Mouse (Mus musculus): ENCODE measurements around the gene Mfsd7a. TPM values are rescaled to one million over a fixed set of nuclear protein-coding genes. Genes with fewer than 3 reads are reported as not detected.
"Not testable (repeated sequence)": the region's sequence is repeated elsewhere in the genome, so short reads cannot be mapped to it uniquely, and the experiment has no call there.

Gene Mfsd7a
- 0.38 and 0.55 TPM in 2 replicates for polyA plus RNA-seq (2015; fragmentation: Nextera tagmentation; extraction: Ambion mirVana)

DNA sequence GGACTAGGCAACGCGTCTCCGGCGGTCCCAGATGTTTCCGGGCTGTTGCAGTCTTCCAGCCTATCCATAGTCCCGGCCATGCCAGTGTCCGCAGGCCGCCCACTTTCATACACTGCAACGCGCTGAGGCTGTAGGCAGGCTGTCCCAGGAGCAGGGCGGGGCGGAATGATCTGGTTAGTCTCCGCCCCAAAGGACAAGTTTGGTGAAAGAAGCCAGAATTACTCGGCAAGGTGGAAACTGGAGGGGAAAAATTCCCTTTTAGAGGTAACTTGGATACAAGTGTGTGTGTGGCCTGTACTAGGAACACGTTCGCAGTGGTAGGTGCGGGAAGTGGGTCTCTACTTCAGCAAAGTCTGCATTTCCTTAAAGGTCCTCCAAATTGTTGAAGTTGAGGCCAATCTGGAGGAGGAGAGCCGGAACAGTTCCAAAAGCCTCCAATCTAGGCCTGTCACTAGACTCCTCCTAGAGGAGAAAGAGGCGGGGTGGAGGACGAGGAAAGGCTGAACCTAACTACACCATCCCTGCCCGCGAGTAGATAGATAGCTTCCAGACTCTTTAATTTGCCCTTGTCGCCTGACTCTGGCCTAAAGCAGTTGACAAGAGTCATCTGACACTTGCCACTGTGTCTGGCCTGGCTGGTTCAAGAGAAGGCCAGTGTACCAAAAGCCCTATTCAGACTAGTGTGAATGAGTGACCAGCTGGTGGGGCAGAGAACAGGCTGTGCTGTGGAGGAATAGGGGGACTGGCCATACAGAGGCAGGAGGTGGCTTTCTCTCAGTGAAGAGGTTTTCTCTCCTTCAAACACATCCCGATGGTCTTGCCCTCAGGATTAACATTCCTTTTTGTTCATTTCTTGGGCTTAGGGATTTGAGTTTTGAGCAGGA, at the start of gene Mfsd7a:
Gene Mfsd7a (minus strand): TSS at position 107 of the 884 bp plus-strand sequence.
- Histone ChIP-seq H3K9ac (ENCODE audit: low read depth, low read length) (peak within 1 kb of the TSS; percentile 62), H3K9me3 (ENCODE audit: control insufficient read depth, low read length) (no peaks in the 10 kb centered on the region), H3K4me3 (ENCODE audit: low read length) (peak within 1 kb of the TSS; percentile 46), H3K4me2 (ENCODE audit: low read depth, low read length) (peak within 1 kb of the TSS; percentile 68), H3K36me3 (ENCODE audit: control insufficient read depth, insufficient read depth, low read length) (no peaks in the 10 kb centered on the region), H3K4me1 (ENCODE audit: control insufficient read depth, insufficient read depth, low read length) (peaks cover 12% of the 10 kb centered on the region), H3K27ac (ENCODE audit: low read length) (peak within 1 kb of the TSS; percentile 63; the same call in 1 of the 2 replicates), H3K27me3 (replicated peaks; ENCODE audit: control insufficient read depth, insufficient read depth, low read length) (no peaks in the 10 kb centered on the region)
- 12% methylated on average over 24 of the region's 24 CpGs for WGBS
- ATAC-seq, result peak; percentile 92

GRCm38 (mm10) chr5:108486148-108486547, 37.5 kb upstream of the Mfsd7a start:
- H3K27ac ChIP-seq (ENCODE audit: low read length); H3K9ac ChIP-seq (ENCODE audit: low read depth, low read length); H3K9me3 ChIP-seq (ENCODE audit: control insufficient read depth, low read length); ATAC-seq; H3K27me3 ChIP-seq (replicated peaks; ENCODE audit: control insufficient read depth, insufficient read depth, low read length); H3K4me1 ChIP-seq (ENCODE audit: control insufficient read depth, insufficient read depth, low read length); H3K4me2 ChIP-seq (ENCODE audit: low read depth, low read length); H3K4me3 ChIP-seq (ENCODE audit: low read length): not testable (repeated sequence)
- H3K36me3 ChIP-seq (ENCODE audit: control insufficient read depth, insufficient read depth, low read length), result peaks cover 17% of the 10 kb centered on the region
- 99% methylated on average over 3 of the region's 5 CpGs for WGBS

GRCm38 (mm10) chr5:108485239-108485638, 36.5 kb upstream of the Mfsd7a start:
- no peak for ATAC-seq
- H3K27ac ChIP-seq (ENCODE audit: low read length), result no peak overlapping the region
- H3K27me3 ChIP-seq (replicated peaks; ENCODE audit: control insufficient read depth, insufficient read depth, low read length), result no peaks in the 10 kb centered on the region
- H3K4me2 ChIP-seq (ENCODE audit: low read depth, low read length), result no peak overlapping the region
- H3K4me3 ChIP-seq (ENCODE audit: low read length), result no peak overlapping the region
- H3K9me3 ChIP-seq (ENCODE audit: control insufficient read depth, low read length), result no peaks in the 10 kb centered on the region
- no peak overlapping the region for H3K9ac ChIP-seq (ENCODE audit: low read depth, low read length)
- WGBS, result 93% methylated on average over 2 of the region's 2 CpGs
- H3K4me1 ChIP-seq (ENCODE audit: control insufficient read depth, insufficient read depth, low read length), result no peaks in the 10 kb centered on the region
- peaks cover 10% of the 10 kb centered on the region for H3K36me3 ChIP-seq (ENCODE audit: control insufficient read depth, insufficient read depth, low read length)

GRCm38 (mm10) chr5:108483006-108483405, 34.3 kb upstream of the Mfsd7a start:
- Histone ChIP-seq H3K27me3 (replicated peaks; ENCODE audit: control insufficient read depth, insufficient read depth, low read length) (no peaks in the 10 kb centered on the region), H3K36me3 (ENCODE audit: control insufficient read depth, insufficient read depth, low read length) (peaks cover 2% of the 10 kb centered on the region; the same call in 1 of the 2 replicates), H3K9me3 (ENCODE audit: control insufficient read depth, low read length) (no peaks in the 10 kb centered on the region), H3K9ac (ENCODE audit: low read depth, low read length) (no peak overlapping the region), H3K4me3 (ENCODE audit: low read length) (no peak overlapping the region), H3K4me2 (ENCODE audit: low read depth, low read length) (no peak overlapping the region), H3K4me1 (ENCODE audit: control insufficient read depth, insufficient read depth, low read length) (no peaks in the 10 kb centered on the region), H3K27ac (ENCODE audit: low read length) (no peak overlapping the region)
- ATAC-seq, result no peak
- WGBS, result 87% methylated on average over 6 of the region's 6 CpGs

- H3K27ac ChIP-seq (ENCODE audit: low read length), result no peak overlapping the region
- H3K4me1 ChIP-seq (ENCODE audit: control insufficient read depth, insufficient read depth, low read length), result no peaks in the 10 kb centered on the region
- peaks cover 34% of the 10 kb centered on the region for H3K36me3 ChIP-seq (ENCODE audit: control insufficient read depth, insufficient read depth, low read length)
- no peak overlapping the region for H3K9ac ChIP-seq (ENCODE audit: low read depth, low read length)
- no peak overlapping the region for H3K4me3 ChIP-seq (ENCODE audit: low read length)
- H3K9me3 ChIP-seq (ENCODE audit: control insufficient read depth, low read length), result no peaks in the 10 kb centered on the region
- no peak for ATAC-seq
- 93% methylated on average over 3 of the region's 3 CpGs for WGBS
- H3K4me2 ChIP-seq (ENCODE audit: low read depth, low read length), result no peak overlapping the region
- no peaks in the 10 kb centered on the region for H3K27me3 ChIP-seq (replicated peaks; ENCODE audit: control insufficient read depth, insufficient read depth, low read length)
Observed at GRCm38 (mm10) chr5:108475977-108476376, 27.3 kb upstream of the Mfsd7a start.

DNA sequence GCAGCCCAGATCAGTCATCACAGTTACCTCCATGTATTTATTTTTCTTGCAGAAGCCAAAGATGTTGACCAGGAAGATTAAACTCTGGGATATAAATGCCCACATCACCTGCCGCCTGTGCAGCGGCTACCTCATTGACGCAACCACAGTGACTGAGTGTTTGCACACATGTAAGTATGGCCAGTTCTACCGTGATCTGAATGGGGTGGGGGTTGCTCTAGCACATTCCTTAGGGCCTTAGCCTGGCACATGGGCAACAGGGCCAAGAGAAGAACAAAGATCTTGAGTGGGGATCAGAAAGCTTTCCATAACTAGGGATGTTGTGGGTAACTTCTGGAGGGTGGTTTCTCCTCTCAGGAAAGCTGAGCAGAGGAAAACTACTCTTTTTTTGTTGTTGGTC, 25.0 kb upstream of the Mfsd7a start:
- no peak overlapping the region for H3K27ac ChIP-seq (ENCODE audit: low read length)
- no peak overlapping the region for H3K4me3 ChIP-seq (ENCODE audit: low read length)
- WGBS, result 90% methylated on average over 4 of the region's 4 CpGs
- no peak for ATAC-seq
- peaks cover 34% of the 10 kb centered on the region for H3K36me3 ChIP-seq (ENCODE audit: control insufficient read depth, insufficient read depth, low read length)
- no peaks in the 10 kb centered on the region for H3K9me3 ChIP-seq (ENCODE audit: control insufficient read depth, low read length)
- no peak overlapping the region for H3K4me2 ChIP-seq (ENCODE audit: low read depth, low read length)
- no peaks in the 10 kb centered on the region for H3K4me1 ChIP-seq (ENCODE audit: control insufficient read depth, insufficient read depth, low read length)
- no peak overlapping the region for H3K9ac ChIP-seq (ENCODE audit: low read depth, low read length)
- H3K27me3 ChIP-seq (replicated peaks; ENCODE audit: control insufficient read depth, insufficient read depth, low read length), result no peaks in the 10 kb centered on the region

DNA sequence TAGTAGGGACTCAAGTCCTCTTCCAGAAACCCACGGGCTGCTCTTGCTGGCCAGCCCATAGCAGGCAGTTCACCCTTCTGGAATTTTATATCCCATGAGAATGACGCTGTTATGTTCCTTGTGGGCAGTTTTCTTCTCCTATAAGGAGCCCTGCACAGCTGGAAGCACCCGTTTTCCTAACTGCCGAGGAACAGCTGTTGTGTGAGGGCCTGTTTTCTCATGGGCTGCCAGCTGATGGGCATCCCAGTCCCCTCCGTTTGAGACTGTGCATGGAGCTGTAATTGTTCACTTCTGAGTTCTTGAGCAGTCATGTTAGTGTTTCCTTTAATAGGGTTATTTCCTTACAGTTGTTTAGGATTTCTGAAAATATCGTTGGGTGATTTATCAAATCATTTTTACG, 20.9 kb upstream of the Mfsd7a start:
- Histone ChIP-seq H3K9me3 (ENCODE audit: control insufficient read depth, low read length) (no peaks in the 10 kb centered on the region), H3K4me2 (ENCODE audit: low read depth, low read length) (no peak overlapping the region), H3K9ac (ENCODE audit: low read depth, low read length) (no peak overlapping the region), H3K4me3 (ENCODE audit: low read length) (no peak overlapping the region), H3K27ac (ENCODE audit: low read length) (no peak overlapping the region), H3K4me1 (ENCODE audit: control insufficient read depth, insufficient read depth, low read length) (no peaks in the 10 kb centered on the region), H3K27me3 (replicated peaks; ENCODE audit: control insufficient read depth, insufficient read depth, low read length) (no peaks in the 10 kb centered on the region), H3K36me3 (ENCODE audit: control insufficient read depth, insufficient read depth, low read length) (peaks cover 15% of the 10 kb centered on the region)
- no peak for ATAC-seq
- 69% methylated on average over 7 of the region's 7 CpGs for WGBS

DNA sequence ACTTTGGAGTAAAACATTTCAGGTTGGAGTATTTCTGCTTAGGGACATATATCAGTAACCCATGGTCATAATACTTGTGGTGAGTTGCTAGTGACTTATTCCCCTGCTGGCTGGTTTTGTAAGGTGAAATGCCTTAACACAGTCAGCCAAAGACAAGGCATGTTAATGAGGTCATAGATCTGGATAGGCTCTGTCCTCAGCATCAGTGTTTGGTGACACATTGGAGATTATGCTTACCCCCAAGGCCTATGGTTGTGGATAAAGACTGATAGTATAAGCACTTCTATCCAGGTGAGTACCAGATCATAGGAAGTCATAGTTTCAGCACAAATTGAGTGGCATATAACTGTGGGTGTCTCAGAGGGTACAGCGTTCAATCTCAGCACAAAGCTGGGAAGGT, 18.0 kb upstream of the Mfsd7a start:
- 97% methylated on average over 1 of the region's 1 CpGs for WGBS

DNA sequence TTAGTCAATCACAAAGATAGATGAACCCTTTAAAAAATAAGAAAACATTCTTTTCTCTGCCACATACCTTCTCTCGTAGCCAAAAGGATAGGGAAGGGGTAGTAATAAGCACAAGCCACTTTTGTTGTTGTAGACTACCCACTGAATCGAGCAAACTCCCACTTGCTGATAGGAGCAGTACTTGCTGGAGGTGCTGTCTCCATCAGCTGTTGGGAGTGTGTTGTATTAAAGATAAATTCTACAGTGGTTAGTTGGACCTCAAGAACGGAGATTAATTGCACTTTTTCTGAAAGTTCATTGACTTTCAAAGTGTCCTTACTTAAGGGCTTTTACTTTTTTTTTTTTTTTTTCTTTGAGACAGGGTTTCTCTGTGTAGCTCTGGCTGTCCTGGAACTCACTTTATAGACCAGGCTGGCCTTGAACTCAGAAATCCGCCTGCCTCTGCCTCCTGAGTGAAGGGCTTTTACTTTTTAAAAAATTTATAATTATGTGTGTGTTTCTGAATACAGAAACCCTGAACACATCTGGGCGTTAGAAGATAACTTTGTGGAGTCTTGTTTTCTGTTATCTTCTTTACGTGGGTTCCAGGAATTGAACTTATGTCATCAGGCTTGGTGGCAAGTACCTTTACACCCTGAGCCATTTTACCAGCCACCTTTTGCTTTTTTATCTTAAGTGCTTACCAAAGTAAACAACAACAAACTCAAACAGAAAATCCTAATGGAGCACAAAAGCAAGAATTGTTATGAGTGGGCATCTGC, 16.6 kb upstream of the Mfsd7a start:
- H3K27me3 ChIP-seq (replicated peaks; ENCODE audit: control insufficient read depth, insufficient read depth, low read length), result no peaks in the 10 kb centered on the region
- WGBS, result 81% methylated on average over 6 of the region's 6 CpGs
- H3K4me1 ChIP-seq (ENCODE audit: control insufficient read depth, insufficient read depth, low read length), result peaks cover 16% of the 10 kb centered on the region
- H3K9me3 ChIP-seq (ENCODE audit: control insufficient read depth, low read length), result no peaks in the 10 kb centered on the region
- H3K4me2 ChIP-seq (ENCODE audit: low read depth, low read length), result no peak overlapping the region
- ATAC-seq, result no peak
- H3K9ac ChIP-seq (ENCODE audit: low read depth, low read length), result no peak overlapping the region
- no peak overlapping the region for H3K4me3 ChIP-seq (ENCODE audit: low read length)
- no peaks in the 10 kb centered on the region for H3K36me3 ChIP-seq (ENCODE audit: control insufficient read depth, insufficient read depth, low read length)
- H3K27ac ChIP-seq (ENCODE audit: low read length), result no peak overlapping the region

More for the DNA sequence above, 18.0 kb upstream of the Mfsd7a start:
- no peak overlapping the region for H3K27ac ChIP-seq (ENCODE audit: low read length)
- no peak for ATAC-seq
- peaks cover 16% of the 10 kb centered on the region for H3K4me1 ChIP-seq (ENCODE audit: control insufficient read depth, insufficient read depth, low read length)
- no peaks in the 10 kb centered on the region for H3K27me3 ChIP-seq (replicated peaks; ENCODE audit: control insufficient read depth, insufficient read depth, low read length)
- no peaks in the 10 kb centered on the region for H3K9me3 ChIP-seq (ENCODE audit: control insufficient read depth, low read length)
- no peak overlapping the region for H3K9ac ChIP-seq (ENCODE audit: low read depth, low read length)
- H3K4me2 ChIP-seq (ENCODE audit: low read depth, low read length), result no peak overlapping the region
- no peak overlapping the region for H3K4me3 ChIP-seq (ENCODE audit: low read length)
- no peaks in the 10 kb centered on the region for H3K36me3 ChIP-seq (ENCODE audit: control insufficient read depth, insufficient read depth, low read length)
